Comparison of ENCODE assay signal across 1 mouse cellular context in genomic region chr8:110933272-110933671, GRCm38 (mm10).
A peak's percentile ranks its signal among the peaks of the same experiment; 100 is the strongest.
TF ChIP-seq lines count a peak whose summit lies in the region.

No protein-coding gene starts in this region.

TF ChIP-seq in MEL, 35 proteins besides CTCF, POLR2A, EP300 and RAD21 (continued from another document):
- TF ChIP-seq TBP (IDR thresholded peaks at IDR 0.05; ENCODE audit: low read depth, low read length) (no peak), GATA1 (IDR thresholded peaks at IDR 0.05; ENCODE audit: low read depth, low read length) (peak; percentile 69), POLR2AphosphoS5 (IDR thresholded peaks at IDR 0.05; ENCODE audit: borderline replicate concordance, low read depth, low read length) (no peak), BHLHE40 (IDR thresholded peaks at IDR 0.05; ENCODE audit: borderline replicate concordance, low read depth, low read length) (no peak), ZMIZ1 (IDR thresholded peaks at IDR 0.05; ENCODE audit: low read depth, low read length) (no peak), SIN3A (IDR thresholded peaks at IDR 0.05; ENCODE audit: low read length) (0 out of 2 replicates have a peak, but pooled peaks have one; percentile 30), ETS1 (IDR thresholded peaks at IDR 0.05; ENCODE audit: low read depth, low read length) (no peak; the same call in 1 of the 2 replicates), MAZ (IDR thresholded peaks at IDR 0.05; ENCODE audit: low read depth, low read length) (no peak), HCFC1 (IDR thresholded peaks at IDR 0.05; ENCODE audit: low read depth, low read length) (no peak), ZC3H11A (IDR thresholded peaks at IDR 0.05; ENCODE audit: low read depth, low read length) (no peak), TCF12 (IDR thresholded peaks at IDR 0.05; ENCODE audit: low read depth, low read length) (peak; percentile 61), GABPA (IDR thresholded peaks at IDR 0.05; ENCODE audit: low read depth, low read length) (no peak), MAX (IDR thresholded peaks at IDR 0.05; ENCODE audit: low read length) (no peak), RCOR1 (IDR thresholded peaks at IDR 0.05; ENCODE audit: low read depth, low read length) (peak; percentile 41; the same call in 1 of the 2 replicates), ZNF384 (IDR thresholded peaks at IDR 0.05; ENCODE audit: low read depth, low read length) (no peak), MYC (IDR thresholded peaks at IDR 0.05; ENCODE audit: low read depth, low read length) (no peak), NRF1 (IDR thresholded peaks at IDR 0.05; ENCODE audit: insufficient read depth, low read depth, low read length, poor library complexity, severe bottlenecking) (no peak), JUND (IDR thresholded peaks at IDR 0.05; ENCODE audit: low read depth, low read length) (no peak)
